Mouse (Mus musculus) testis, adult 2 months (tissue): ENCODE results near the gene Adamts9. TPM values are rescaled to one million over a fixed set of nuclear protein-coding genes. Genes with fewer than 3 reads are reported as not detected.

Source experiments
- H3K27ac ChIP-seq: fragments of 200-500 bp; 2 replicates; pipeline ENCODE4 v1.5.1; 2012; ENCODE audit warnings: low read depth, low read length; ENCODE audit not compliant: control insufficient read depth, insufficient read depth
- H3K27me3 ChIP-seq: fragments of 200-500 bp; 2 replicates; pipeline ENCODE4 v1.6.1; 2012; ENCODE audit warnings: mild to moderate bottlenecking, low read length, moderate library complexity; ENCODE audit not compliant: control insufficient read depth, insufficient read depth
- H3K36me3 ChIP-seq: fragments of 200-500 bp; 2 replicates; pipeline ENCODE4 v1.6.1; 2012; ENCODE audit warnings: mild to moderate bottlenecking, low read length; ENCODE audit not compliant: control insufficient read depth, insufficient read depth
- H3K4me1 ChIP-seq: fragments of 200-500 bp; 2 replicates; pipeline ENCODE4 v1.6.1; 2012; ENCODE audit warnings: low read length; ENCODE audit not compliant: control insufficient read depth, insufficient read depth
- H3K4me3 ChIP-seq: fragments of 200-500 bp; 2 replicates; pipeline ENCODE4 v1.5.1; 2012; ENCODE audit warnings: low read depth, mild to moderate bottlenecking, low read length, moderate library complexity, mixed read lengths; ENCODE audit not compliant: control insufficient read depth
- CTCF ChIP-seq: fragments of 200-500 bp; IDR thresholded peaks from 2 replicates; pipeline ENCODE4 v1.5.1; 2012; ENCODE audit warnings: low read depth, mild to moderate bottlenecking, inconsistent platforms, low read length, moderate library complexity; ENCODE audit not compliant: control insufficient read depth, insufficient read depth, insufficient replicate concordance
- POLR2A ChIP-seq: fragments of 200-500 bp; IDR thresholded peaks from 2 replicates; pipeline ENCODE4 v1.6.1; 2012; ENCODE audit warnings: low read depth, mild to moderate bottlenecking, inconsistent platforms, low read length, moderate library complexity; ENCODE audit not compliant: control insufficient read depth
- polyA plus RNA-seq: library from polyadenylated mRNA; depleted of rRNA; stranded (reverse); fragments of >200 nt; gene quantifications from 2 replicates; pipeline ENCODE4 v1.2.3, GENCODE M21; 2012

Adamts9 gene
- polyA plus RNA-seq, 1 experiment, result 1.3 TPM

- H3K4me3 ChIP-seq, result no peak overlapping the region
- peaks cover 3% of the 10 kb centered on the region for H3K4me1 ChIP-seq
- no peaks in the 10 kb centered on the region for H3K36me3 ChIP-seq
- no peaks in the 10 kb centered on the region for H3K27me3 ChIP-seq
- TF ChIP-seq POLR2A (no peak), CTCF (no peak)
- no peak overlapping the region for H3K27ac ChIP-seq
Measured at GRCm38 (mm10) chr6:92749420-92749819, 193.9 kb downstream of the Adamts9 start.

- Histone ChIP-seq H3K36me3 (no peaks in the 10 kb centered on the region), H3K4me3 (no peak overlapping the region), H3K27me3 (no peaks in the 10 kb centered on the region), H3K27ac (no peak overlapping the region), H3K4me1 (no peaks in the 10 kb centered on the region)
- peak; percentile 40; the same call in 1 of the 2 replicates for TF ChIP-seq CTCF
- no peak for TF ChIP-seq POLR2A
Measured at GRCm38 (mm10) chr6:92743605-92744004, 199.7 kb downstream of the Adamts9 start.

- no peak for TF ChIP-seq POLR2A
- no peak for TF ChIP-seq CTCF
- no peaks in the 10 kb centered on the region for H3K36me3 ChIP-seq
- no peak overlapping the region for H3K4me3 ChIP-seq
- H3K4me1 ChIP-seq, result no peaks in the 10 kb centered on the region
- no peak overlapping the region for H3K27ac ChIP-seq
- no peaks in the 10 kb centered on the region for H3K27me3 ChIP-seq
Measured at GRCm38 (mm10) chr6:92737116-92737515, 206.2 kb downstream of the Adamts9 start.

GRCm38 (mm10) chr6:92733651-92734050 is 209.6 kb downstream of the Adamts9 start:
- Histone ChIP-seq H3K27ac (no peak overlapping the region), H3K27me3 (no peaks in the 10 kb centered on the region), H3K36me3 (no peaks in the 10 kb centered on the region), H3K4me3 (no peak overlapping the region), H3K4me1 (peaks cover 2% of the 10 kb centered on the region; the same call in 1 of the 2 replicates)
- TF ChIP-seq CTCF (no peak), POLR2A (no peak)

GRCm38 (mm10) chr6:92728514-92728913 is 214.8 kb downstream of the Adamts9 start:
- TF ChIP-seq POLR2A (no peak), CTCF (no peak; the same call in 1 of the 2 replicates)
- Histone ChIP-seq H3K4me1 (peaks cover 7% of the 10 kb centered on the region), H3K27ac (no peak overlapping the region), H3K36me3 (no peaks in the 10 kb centered on the region), H3K27me3 (no peaks in the 10 kb centered on the region), H3K4me3 (peak overlapping the region; percentile 44)

- Histone ChIP-seq H3K27ac (no peak overlapping the region), H3K27me3 (no peaks in the 10 kb centered on the region), H3K4me3 (peak overlapping the region; percentile 44), H3K36me3 (no peaks in the 10 kb centered on the region), H3K4me1 (peaks cover 7% of the 10 kb centered on the region)
- TF ChIP-seq POLR2A (no peak), CTCF (peak; percentile 93)
Measured at GRCm38 (mm10) chr6:92728084-92728483, 215.2 kb downstream of the Adamts9 start.

GRCm38 (mm10) chr6:92727351-92727986 is 215.8 kb downstream of the Adamts9 start:
- H3K27me3 ChIP-seq, result no peaks in the 10 kb centered on the region
- no peak for TF ChIP-seq POLR2A
- TF ChIP-seq CTCF, result no peak
- no peak overlapping the region for H3K4me3 ChIP-seq
- no peaks in the 10 kb centered on the region for H3K36me3 ChIP-seq
- no peak overlapping the region for H3K27ac ChIP-seq
- peaks cover 7% of the 10 kb centered on the region for H3K4me1 ChIP-seq
